Mouse (Mus musculus): ENCODE data around the gene Rtf2.

The Rtf2 gene

GRCm38 (mm10) chr2:172437371-172437952 is 2.9 kb upstream of the Rtf2 start:
- DNase-seq (ENCODE audit: inconsistent ontology term), result no peak

- no peak for DNase-seq (ENCODE audit: inconsistent ontology term)
These were observed 267 bp downstream of the Rtf2 start for GRCm38 (mm10) chr2:172440640-172441005.

GRCm38 (mm10) chr2:172441176-172441575 is 820 bp downstream of the Rtf2 start:
- DNase-seq (ENCODE audit: inconsistent ontology term), result peak; percentile 8

- no peak for DNase-seq (ENCODE audit: inconsistent ontology term)
These were observed 5.3 kb downstream of the Rtf2 start for GRCm38 (mm10) chr2:172445617-172446016.

- DNase-seq (ENCODE audit: inconsistent ontology term), result no peak
These were observed 7.0 kb downstream of the Rtf2 start for GRCm38 (mm10) chr2:172447317-172447716.

GRCm38 (mm10) chr2:172448329-172448728 is 8.0 kb downstream of the Rtf2 start:
- no peak for DNase-seq (ENCODE audit: inconsistent ontology term)

- DNase-seq (ENCODE audit: inconsistent ontology term), result no peak
These were observed 10.3 kb downstream of the Rtf2 start for GRCm38 (mm10) chr2:172450640-172451039.

- DNase-seq (ENCODE audit: inconsistent ontology term), result no peak
These were observed 11.7 kb downstream of the Rtf2 start for GRCm38 (mm10) chr2:172452031-172452430.

GRCm38 (mm10) chr2:172452458-172452857 is 12.1 kb downstream of the Rtf2 start:
- DNase-seq (ENCODE audit: inconsistent ontology term), result no peak

- DNase-seq (ENCODE audit: inconsistent ontology term), result no peak
These were observed 18.1 kb downstream of the Rtf2 start, which contains the start of gene Gcnt7 for GRCm38 (mm10) chr2:172458496-172458895. Gene Gcnt7, minus strand, starts transcription at chr2:172458596.

- DNase-seq (ENCODE audit: inconsistent ontology term), result no peak
These were observed 20.3 kb downstream of the Rtf2 start for GRCm38 (mm10) chr2:172460647-172461046.

GRCm38 (mm10) chr2:172462813-172463212 is 22.5 kb downstream of the Rtf2 start:
- DNase-seq (ENCODE audit: inconsistent ontology term), result no peak

- DNase-seq (ENCODE audit: inconsistent ontology term), result no peak
These were observed 26.2 kb downstream of the Rtf2 start for GRCm38 (mm10) chr2:172466427-172467132.

- peak; percentile 25 for DNase-seq (ENCODE audit: inconsistent ontology term)
These were observed 26.9 kb downstream of the Rtf2 start for GRCm38 (mm10) chr2:172467206-172467605.

- DNase-seq (ENCODE audit: inconsistent ontology term), result peak; percentile 97
These were observed 28.0 kb downstream of the Rtf2 start for GRCm38 (mm10) chr2:172468346-172468819.

GRCm38 (mm10) chr2:172472318-172472717 is 32.0 kb downstream of the Rtf2 start, which contains the start of gene Fam209:
Gene Fam209, plus strand, starts transcription at chr2:172472520.
- DNase-seq (ENCODE audit: inconsistent ontology term), result no peak

- DNase-seq (ENCODE audit: inconsistent ontology term), result no peak
These were observed 33.2 kb downstream of the Rtf2 start for GRCm38 (mm10) chr2:172473591-172473990.

- DNase-seq (ENCODE audit: inconsistent ontology term), result no peak
These were observed 34.6 kb downstream of the Rtf2 start for GRCm38 (mm10) chr2:172474970-172475369.

GRCm38 (mm10) chr2:172476707-172477260 is 36.4 kb downstream of the Rtf2 start:
- DNase-seq (ENCODE audit: inconsistent ontology term), result no peak

- no peak for DNase-seq (ENCODE audit: inconsistent ontology term)
These were observed 37.0 kb downstream of the Rtf2 start for GRCm38 (mm10) chr2:172477350-172477749.

- peak; percentile 53 for DNase-seq (ENCODE audit: inconsistent ontology term)
These were observed 37.5 kb downstream of the Rtf2 start for GRCm38 (mm10) chr2:172477860-172478259.

GRCm38 (mm10) chr2:172480296-172480695 is 39.9 kb downstream of the Rtf2 start:
- DNase-seq (ENCODE audit: inconsistent ontology term), result no peak
